Mouse (Mus musculus) adrenal gland, postnatal 10 days (tissue): ENCODE measurements at regions not wholly inside any gene's neighbourhood (a gene's known extent, or its start where the extent isn't known, plus 50 kb on each side); places are given as distances from the start of the nearest gene placed in this dataset.

ENCODE experiments used
- DNase-seq: peaks from one replicate; pipeline ENCODE4 v3.0.0; 2021; ENCODE audit warnings: mixed read lengths

DNA sequence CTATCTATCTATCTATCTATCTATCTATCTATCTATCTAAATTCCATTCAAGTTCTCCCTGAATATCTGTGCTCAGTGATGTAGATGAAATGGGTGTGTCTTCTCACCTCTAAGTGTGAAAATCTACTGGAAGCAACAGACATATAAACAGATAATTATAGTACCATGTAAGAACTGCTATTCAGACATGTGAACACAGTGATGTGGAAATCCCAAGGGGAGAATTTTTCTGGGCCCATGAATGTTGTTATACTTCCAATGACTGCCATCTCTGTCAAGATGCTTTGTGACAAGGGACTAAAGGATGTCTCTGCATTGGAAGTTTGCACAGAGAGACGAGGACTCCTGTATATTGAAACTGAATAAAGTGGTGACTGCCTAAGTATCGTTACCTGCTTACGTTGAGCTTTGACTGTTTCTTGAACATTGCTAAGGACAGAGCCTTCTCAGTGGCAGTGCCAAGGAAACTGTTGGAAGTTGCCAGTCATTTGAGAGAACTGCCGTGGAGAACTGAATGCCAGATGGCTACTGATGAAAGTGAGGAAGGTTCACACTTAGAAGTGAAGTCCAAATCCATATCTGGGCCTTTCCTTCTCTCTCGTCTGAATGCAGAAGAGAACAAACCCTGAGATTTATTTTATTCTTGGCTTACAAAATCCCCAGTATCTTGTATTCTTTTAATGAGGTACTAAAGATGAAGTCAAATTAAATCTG is 175.0 kb upstream of the Cd180 start:
- DNase-seq = no peak

DNA sequence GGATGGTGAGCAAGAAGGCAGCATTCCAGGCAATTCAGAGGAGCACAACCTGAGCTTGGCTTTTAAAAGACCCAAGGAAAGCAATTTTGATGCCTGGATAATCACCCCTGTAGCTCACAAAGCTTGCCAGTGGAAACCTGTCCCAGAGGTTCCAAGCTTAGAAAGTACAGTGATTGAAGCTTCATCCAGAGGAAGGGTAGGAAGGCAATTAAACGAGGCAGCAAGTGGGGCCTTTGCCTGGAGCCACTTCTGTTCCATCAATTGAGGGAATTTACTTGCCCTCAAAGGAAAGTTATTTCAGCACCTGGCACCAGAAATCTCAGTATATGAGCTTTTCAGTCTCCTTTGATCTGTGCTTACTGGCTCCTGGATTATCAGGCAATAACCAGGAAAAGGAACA is 171.9 kb upstream of the Cd180 start:
- no peak for DNase-seq

DNA sequence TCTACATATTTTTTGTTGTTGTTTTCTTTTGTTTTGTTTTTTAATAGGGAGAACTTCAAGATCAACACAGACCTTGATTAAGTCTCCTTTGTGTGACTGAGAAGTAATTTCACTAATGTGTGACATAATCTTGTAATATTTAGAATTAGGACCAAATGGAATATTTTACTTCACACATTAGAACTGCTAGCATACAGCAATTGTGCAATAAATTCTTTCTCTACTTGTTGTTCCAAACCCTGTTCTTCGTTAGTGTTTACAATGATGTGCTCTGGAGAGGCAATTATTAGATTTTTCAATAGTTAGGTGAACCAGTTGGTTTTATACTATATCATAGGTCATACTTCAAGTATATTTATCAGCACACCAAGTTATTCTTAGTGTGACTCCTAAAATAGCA is 171.3 kb upstream of the Cd180 start:
- no peak for DNase-seq

DNA sequence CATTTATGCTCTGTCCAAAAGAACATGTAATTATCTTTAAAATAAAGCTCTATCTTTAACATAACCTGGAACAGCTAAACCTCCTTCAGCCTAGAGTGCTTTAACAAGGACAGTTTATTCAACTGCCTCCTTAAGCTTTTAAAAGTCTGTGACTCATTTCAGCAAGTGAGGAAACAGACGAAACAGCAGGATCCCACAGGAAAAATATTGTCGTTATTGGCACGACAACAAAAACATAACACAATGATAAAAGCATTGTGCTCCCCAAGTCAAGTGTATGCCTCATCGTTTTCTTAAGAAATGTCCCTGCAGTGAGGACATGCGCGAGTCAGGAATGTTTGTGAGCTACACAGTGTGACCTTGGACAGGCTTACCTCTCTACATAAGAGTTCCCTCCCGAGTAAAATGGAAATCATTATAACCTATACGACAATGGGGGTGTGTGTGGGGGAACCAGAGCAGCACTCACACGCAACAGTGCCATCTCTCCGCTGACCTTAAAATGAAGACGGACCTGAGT is 166.7 kb upstream of the Cd180 start:
- no peak for DNase-seq

DNA sequence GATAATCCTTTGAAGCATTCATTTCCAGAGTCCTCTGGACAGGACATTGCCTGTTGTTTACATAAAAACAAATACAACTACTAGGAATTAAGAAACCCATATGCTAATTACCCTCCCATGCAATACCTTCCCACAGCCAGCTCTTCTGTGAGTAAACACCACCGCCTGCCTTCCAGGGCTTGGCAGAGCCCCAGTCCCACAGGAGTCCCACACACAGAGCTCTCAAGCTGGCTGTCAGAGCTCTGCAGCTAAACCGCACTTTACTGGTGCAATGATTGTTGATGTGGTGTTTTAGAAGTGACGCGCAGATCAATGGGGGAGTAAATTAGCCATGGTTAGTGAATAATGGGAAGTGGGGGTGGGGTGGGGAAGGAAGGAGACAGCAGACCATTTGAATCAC is 159.6 kb upstream of the Cd180 start:
- DNase-seq = peak; percentile 49

DNA sequence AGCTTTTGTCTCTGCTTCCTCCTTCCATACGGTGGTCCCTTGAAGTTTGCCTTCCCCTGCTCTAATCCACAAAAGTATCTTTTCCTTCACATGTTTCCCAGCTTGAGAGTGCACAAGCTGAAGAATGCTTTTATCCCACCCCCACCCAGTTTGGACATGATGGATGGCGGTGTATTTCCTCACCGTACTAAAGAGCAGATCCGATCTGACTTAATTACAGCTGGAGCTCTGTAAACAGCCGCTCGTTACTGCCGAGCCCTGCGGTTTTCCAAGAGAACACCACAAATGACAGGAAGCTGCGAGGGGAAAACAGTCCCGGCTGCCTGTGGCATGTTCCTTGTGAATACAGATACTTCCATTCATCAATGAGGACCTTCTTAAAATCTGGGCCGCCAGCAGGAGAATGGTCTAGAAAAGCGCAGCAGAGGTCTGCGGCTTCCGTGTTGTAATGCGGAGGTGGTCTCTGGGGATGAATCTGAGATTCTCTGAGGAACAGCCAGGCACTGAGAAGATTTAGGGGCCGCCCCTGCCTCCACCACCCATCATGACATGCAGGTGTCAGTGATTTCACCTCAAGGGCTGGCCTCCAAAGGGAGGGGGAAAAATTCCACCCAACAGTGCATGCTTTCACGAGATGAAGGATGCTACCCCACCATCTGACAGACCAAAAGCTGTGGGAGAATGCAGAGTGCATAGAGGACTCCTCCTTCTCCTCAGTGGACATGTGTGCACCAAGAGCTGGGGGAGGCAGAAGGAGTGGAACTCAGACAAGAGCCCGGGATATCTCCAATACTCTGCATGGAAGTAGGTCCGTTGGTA is 155.7 kb upstream of the Cd180 start:
- peak; percentile 16 for DNase-seq

DNA sequence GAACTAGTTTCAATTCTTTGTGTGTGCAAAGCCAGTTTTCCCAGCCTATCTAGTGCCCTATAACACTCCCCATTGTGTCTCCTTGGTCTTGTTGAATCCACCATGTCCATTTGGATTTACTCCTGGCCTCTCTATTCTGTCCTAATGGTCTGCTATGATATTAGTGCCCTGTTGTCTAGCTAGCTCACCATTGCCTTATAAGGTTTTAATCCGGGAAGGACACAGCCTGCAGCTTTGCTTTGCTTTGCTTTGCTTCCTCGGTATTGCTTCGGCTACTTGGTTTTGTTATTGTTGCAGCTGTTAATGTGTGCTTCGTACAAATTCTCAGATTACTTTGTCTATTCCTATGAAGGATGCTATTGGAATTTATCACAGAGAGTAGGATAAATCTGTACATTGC is 152.9 kb upstream of the Cd180 start:
- DNase-seq = no peak

DNA sequence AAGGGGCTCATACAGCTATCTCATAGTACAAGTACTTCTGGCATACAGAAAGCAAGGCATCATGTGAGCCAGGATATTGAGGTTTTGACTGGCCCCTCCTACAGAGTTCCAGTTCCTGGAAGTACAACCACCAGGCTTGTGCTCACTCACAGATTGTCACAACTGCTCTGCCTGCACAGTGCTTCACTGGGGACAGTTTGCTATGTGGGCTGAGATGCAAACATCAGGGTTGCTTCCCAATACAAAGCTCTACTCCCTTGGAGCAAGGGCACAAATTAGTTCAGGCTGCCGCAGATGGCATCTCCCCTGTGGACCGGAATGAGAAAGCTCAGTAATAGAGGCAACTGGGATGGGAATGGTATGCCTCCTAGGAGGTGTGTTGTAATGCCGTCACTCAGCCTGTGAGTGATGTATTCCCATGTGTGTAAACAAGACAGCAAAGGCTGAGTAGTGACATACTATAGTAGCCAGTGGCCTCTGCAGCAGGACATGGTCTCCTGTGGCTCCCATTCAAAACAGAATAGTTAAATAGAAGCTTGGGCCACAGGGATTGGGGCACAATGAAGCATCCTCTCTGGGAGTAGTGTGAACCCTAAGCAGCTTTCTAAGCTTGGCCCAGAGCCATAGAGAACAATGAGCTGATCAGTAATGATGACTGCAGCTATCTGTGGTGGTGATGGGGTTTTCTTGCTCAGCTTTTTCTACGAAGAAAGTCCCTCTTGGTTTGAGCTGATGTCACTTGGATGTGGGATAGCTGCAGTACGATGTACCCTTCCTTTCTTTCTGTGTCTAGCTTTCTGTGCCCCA is 148.8 kb upstream of the Cd180 start:
- DNase-seq = no peak

DNA sequence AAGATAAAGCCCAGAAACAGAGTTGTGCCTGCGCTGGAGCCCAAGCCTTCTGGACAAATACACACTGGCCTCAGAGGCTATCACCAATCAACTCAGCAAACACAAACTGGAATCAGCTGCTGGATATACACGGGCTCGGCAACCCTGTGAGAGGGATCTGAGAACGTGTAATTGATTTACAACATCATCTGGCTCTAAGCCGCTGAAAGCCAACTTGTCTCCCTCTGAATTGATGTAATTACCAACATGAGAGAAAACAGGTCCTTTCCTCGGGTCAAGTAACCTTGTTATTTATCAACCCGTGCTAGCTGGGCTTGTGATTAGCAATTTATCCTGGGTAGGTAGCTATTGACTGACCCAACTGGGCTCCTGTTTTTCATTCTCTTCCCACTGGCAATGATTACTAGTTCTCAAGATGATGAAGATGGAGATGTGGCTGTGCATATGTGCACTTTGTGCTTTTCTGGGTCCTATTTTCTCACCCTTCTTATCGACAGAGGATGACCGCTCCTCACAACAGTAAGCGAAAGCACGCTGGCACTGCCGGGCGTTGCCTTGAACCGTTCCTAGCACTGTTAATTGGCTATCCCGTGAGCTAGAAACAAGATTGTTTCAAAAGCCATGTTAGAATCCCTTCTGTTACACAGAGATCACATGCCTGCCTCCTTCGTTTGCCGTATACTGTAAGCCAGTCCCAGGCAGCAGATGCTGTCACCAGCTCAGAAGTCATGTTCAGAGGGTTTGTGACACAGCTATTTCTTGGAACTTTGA is 147.3 kb upstream of the Cd180 start:
- peak; percentile 3 for DNase-seq

DNA sequence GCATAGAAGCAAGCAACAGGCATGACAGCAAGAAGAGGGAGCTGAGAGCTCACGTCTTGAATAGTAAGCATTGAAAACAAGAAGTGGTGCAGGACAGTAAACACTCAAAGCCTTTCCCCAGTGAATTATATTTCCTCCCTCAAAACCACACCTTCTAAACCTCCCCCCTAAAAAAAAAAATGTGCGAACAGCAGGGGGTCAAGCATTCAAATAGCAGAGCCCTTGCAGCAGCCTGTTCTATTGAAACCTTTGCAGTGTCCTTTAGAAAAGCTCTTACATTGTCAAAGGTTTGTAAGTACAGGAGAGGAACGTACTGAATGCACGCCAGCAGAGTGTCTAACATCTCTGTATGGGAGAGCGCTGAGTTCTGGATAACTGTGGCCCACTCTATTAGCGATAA is 145.1 kb upstream of the Cd180 start:
- no peak for DNase-seq

DNA sequence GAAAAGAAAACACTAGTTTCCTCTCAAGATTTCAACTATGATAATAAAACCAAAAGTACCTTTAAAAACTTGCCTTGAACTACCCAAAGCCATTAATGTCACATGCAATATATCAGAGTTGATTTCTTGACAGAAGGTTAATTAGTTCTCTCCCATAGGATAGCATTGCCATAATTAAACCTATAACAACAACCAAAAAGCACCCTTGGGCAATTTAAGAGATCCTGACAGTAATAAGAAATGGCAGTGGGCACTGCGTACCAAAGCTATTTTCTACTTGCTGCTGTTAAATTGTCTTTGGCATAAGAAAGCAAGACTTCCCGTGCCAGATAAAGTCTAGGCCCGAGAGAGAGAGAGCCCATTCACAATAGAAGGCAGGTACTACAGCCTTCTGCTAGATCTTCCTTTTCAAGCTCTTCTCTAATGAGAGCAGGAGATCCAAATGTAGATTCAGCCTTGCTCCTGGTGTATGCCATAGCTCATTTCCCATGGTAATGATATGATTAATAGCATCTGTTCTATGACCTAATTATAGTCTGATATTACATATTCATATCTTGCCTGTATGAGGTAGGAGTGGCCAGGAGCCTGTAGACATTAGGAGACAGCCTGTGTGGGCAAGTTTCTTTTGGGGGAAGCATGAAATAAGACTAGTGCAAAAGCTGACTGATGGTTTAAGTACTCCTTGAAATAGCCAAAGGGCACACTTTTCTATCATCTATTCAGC is 126.3 kb upstream of the Cd180 start:
- no peak for DNase-seq

DNA sequence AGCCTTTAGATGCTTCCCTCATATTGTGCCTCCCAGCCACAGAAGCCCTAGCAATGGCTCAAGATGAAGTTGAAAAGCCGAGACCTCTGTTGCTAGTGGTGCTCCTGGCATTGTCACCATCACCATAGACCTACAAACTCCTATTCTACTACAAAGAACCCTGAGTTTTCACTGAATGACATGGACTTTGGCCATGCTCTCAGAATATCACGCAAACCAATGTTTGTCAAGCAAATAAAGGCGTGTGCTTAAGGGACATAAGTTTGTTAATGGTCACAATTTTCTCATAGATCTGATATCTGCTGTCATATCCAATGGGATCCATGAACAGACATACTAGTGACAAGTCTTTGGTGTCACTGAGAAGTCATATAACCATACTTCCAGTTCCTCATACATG is 123.8 kb upstream of the Cd180 start:
- no peak for DNase-seq

DNA sequence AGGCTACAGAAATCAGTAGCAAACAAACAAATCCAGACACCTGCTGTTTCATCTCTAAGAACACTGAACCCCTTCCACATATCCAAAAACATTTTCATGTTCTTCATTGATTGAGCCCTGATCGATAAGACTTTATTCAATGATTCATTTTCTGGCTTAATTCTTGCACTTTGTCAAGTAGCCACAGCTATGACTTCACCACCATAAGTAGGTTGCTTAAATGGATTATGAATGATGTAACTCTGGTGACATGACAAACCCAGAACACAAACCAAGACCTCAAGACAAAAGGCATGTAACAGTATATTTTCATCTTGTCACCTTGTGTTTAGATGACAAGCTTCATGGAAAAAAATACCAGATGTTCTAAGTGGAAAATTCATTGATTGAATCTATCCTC is 123.1 kb upstream of the Cd180 start:
- no peak for DNase-seq

DNA sequence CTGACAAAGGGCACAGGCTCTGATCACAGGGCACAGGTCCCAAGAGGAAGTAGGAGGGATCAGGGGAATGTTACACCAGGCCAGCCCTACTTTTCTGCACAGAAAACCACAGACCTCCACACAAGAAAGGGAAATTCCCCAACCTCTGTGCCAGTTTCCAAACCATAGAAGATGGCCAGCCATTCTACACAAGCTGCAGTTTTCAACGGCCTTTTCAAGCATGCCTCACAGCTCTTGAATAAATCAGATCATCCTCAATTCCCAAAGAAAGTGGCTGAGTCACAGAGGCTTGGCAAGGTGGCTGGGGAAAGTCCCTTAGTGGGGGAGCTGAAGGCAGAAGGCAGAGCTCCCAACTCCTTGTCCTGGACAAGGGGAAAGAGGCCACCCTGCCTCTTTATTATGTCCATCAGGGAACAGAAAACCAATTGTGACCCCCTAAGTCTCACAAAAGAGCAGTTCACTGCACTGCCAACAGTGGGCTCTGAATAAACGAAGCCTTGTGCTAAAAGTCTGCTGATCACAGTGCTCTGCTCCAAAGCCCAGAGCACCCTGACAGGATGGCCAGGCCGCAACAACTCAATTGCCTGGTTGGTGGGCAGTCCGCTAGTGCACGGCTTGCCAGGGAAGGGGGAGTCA is 120.0 kb upstream of the Cd180 start:
- DNase-seq = peak; percentile 62

DNA sequence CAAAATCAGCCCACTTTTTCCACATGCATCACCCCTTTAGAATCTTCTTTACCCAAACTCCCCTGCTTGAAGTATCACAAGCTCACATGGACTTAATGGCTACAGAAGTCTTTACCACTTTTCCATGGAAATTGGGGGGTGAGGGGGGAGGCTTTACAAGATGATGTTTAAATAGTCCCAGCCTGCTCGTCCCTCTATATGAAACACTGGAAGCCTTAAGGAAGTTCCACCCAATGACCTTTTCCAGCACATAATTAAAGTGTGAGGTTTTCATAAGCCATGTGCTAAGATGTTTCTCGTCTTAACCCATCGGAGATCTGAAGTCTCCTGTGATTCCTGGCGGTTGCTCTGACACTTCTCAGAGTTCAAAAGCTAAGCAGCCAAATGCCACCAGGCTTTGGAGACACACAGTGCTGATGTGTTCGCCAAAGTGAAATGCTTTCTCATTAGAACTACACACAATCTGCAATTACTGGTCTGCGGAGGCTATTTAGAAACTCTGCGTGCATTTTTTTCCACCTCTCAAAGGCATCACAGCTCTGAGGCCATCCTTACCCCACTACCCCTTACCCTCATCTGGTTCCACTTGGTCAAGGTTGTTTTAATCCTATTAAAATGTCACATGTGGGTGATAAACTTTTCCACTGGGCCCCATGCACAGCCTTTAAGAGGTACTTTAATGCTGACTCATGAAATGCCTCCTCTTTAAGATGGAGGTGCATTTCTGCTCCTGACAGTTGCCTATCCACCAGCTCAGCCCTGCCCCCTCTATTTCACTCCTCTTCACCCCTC is 116.3 kb upstream of the Cd180 start:
- DNase-seq = no peak

DNA sequence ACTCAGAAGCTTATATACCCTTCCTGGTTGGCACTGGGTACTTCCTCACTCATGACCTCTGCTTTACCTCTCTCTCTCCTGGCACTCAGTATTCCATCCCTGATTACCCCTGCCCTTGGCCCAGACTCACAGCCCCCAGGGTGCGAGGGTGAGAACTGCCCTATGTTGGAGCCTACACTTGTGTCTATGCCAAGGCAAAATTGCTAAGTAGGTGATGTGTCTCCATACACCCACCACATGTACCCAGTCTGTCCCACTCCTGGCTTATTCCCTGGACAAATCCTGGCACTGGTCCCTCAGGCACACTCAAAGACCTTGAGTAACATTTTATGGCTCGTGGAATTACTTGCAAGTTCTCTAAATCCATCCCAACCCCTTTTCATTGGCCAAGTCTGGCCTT is 114.5 kb upstream of the Cd180 start:
- peak; percentile 55 for DNase-seq

DNA sequence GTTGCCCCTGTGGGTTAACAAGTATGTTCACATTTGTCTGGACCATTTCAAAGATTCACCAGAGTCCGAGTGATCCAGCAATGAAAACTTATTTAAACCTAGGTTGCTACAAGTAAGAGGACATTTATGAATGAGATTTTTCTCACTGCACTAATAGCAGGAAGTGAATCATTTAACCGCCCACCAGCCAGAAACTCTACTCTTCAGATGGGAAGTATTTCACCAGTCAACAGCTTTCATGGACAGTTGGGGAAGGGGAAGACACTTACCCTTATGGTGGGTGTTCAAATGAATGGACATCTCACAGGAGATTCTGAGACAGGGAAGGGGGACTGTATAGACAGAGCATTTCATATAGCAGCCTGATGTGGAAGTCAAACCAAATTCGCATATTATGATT is 113.7 kb upstream of the Cd180 start:
- DNase-seq = no peak

DNA sequence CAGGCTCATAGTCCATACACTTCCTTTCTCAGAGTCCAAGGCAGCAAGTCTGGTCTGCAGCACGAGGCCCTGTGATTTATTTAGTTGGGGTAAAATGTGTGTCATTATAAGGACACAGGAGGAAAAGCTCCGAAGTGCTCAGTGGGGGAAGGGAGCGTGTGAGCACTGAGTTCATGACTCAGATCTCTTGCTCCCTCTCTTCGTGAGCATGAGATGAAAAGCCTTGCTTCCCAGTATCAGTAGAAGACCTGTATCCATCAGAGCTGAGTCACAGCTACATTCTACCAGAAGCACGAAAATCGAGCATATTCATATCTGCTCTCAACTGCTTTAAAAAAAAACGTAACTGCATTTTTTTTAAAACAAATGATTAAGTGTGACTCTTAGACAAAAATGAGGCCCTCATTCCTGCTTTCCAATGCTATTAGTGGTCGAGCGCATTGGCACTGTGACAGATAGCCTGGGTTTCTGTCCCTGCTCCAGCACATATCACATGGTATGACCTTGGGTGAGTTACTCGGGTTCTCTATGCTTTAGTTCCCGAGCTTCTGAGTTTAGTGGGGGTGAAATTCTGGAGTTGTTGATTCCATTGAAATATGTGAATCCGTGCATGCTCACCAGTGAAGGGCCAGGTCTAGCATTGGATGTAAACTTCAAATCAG is 109.2 kb upstream of the Cd180 start:
- no peak for DNase-seq

DNA sequence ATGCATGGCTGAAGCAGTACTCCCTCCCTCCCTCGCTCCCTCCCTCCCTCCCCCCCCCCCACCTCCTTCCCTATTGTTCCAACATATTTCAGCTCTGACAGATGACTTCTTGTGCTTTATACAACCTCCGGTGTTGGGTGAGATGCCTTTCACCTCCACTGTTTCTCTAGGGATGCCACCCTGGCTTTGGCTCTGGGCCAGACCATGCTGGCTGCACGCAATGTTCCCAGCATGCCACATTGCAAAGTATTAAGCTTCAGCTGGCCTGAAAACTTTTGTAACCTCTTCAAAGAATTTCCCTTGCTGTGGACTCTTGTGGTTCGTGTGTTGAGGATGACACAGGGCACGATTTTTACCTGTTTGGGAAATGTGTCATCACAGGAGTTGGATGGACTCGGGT is 107.1 kb upstream of the Cd180 start:
- DNase-seq = peak; percentile 76
